Mouse (Mus musculus) bone marrow, adult 2 months (tissue): ENCODE data around the gene Olfr382.

Experiments used
- CTCF ChIP-seq: fragments of 200-500 bp; IDR thresholded peaks from 2 replicates; pipeline ENCODE4 v1.5.1; 2011; ENCODE audit warnings: low read length, control low read depth; ENCODE audit not compliant: control insufficient read depth, insufficient read depth
- POLR2A ChIP-seq: fragments of 200-500 bp; IDR thresholded peaks from 2 replicates; pipeline ENCODE4 v1.6.1; 2011; ENCODE audit warnings: low read depth, mild to moderate bottlenecking, control low read depth, low read length, borderline replicate concordance; ENCODE audit not compliant: control insufficient read depth

DNA sequence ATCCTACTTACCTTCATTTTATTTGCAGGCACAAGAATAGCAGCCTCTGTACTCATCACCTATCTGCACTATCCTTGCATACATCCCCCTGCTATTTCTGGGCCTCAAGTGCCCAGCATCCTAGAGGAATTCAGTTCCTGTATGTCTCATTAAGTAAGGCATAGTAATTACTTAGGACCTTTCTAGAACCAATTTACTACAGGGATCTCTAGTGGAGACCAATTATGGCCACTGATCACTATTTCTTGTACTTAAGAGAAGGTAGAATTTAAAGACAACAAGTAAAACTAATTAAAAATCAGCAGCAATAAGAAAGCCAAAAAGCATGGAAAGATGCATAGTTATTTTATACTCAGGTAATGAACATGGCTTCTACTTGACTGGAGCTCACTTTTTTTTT, 25.5 kb downstream of the Olfr382 start, which contains the start of gene Olfr381:
- TF ChIP-seq CTCF (no peak), POLR2A (no peak)
